Mouse (Mus musculus): ENCODE measurements around the gene Comp.

GRCm38 (mm10) chr8:70352657-70353151 lies 20.7 kb upstream of the Comp start:
- TF ChIP-seq RAD21 (IDR thresholded peaks at IDR 0.05; ENCODE audit: low read depth, low read length) (no peak), HCFC1 (IDR thresholded peaks at IDR 0.05; ENCODE audit: low read depth, low read length) (0 out of 2 replicates have a peak, but pooled peaks have one; percentile 3)

Measured in CH12.LX (cell line).